Mouse (Mus musculus): Measurements from ENCODE around the gene Mtm1. TPM values are rescaled to one million over a fixed set of nuclear protein-coding genes. Genes with fewer than 3 reads are reported as not detected.
A peak's percentile ranks its signal among the peaks of the same experiment; 100 is the strongest.

Gene Mtm1
- 3.6 and 4.4 TPM in 2 replicates for polyA plus RNA-seq (2015; fragmentation: Nextera tagmentation; extraction: Ambion mirVana)

DNA sequence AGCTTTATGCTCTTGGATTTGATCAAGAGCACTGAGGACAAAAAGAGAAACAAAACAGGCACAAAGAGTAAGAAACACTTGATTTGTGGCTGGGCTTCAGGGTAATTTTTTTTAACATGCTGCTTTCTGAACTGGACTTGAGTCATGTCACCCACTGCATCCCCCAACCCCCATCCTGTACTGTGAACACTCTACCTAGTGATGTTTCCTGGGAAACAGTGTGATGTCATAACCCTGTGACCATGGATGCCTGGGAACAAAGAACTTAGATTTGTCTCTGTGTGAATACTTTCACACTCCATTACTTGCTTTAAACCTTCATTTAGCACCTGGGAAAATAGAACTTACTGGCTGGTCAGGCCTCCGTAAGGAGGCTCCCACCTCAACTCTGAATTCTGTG is at the start of gene Mtm1:
Gene Mtm1 (plus strand): TSS at position 301 of the 400 bp plus-strand sequence.
- Histone ChIP-seq H3K36me3 (replicated peaks) (no peaks in the 10 kb centered on the region), H3K4me2 (no peak within 1 kb of the TSS), H3K27ac (replicated peaks) (no peak within 1 kb of the TSS), H3K9ac (no peak within 1 kb of the TSS), H3K9me3 (replicated peaks) (no peaks in the 10 kb centered on the region), H3K27me3 (no peaks in the 10 kb centered on the region; the same call in 1 of the 2 replicates), H3K4me1 (replicated peaks) (0 out of 2 replicates have a peak, but pooled peaks cover 3% of the 10 kb centered on the region), H3K4me3 (replicated peaks) (no peak within 1 kb of the TSS)
- ATAC-seq (ENCODE audit: insufficient read depth): no peak
- WGBS (ENCODE audit: insufficient replicate concordance): 52% methylated on average over 1 of the region's 1 CpGs

DNA sequence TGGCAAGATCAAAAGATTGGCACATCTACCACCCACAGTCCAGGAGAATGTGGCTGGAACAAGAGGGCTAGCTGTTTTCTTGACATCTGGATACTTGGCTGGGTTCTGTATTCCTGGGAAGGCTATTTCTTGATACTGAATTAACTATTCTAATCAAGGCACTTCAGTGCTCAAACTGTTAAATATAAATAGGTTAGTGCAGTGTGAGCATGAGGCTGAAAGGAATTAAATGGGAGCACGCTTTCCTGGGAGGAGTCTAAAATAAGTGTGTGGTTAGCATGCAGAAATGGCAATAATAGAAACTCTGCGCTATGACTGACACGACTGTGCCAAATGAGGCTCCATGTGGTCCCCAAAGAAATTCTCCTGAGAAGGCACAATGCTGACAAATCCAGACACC is 29.0 kb upstream of the Mtm1 start:
- H3K9me3 ChIP-seq (replicated peaks): no peaks in the 10 kb centered on the region
- H3K4me3 ChIP-seq (replicated peaks): no peak overlapping the region
- no peak overlapping the region for H3K9ac ChIP-seq
- no peak for ATAC-seq (ENCODE audit: insufficient read depth)
- H3K27ac ChIP-seq (replicated peaks): no peak overlapping the region
- no peaks in the 10 kb centered on the region for H3K36me3 ChIP-seq (replicated peaks)
- no peak overlapping the region for H3K4me2 ChIP-seq
- WGBS (ENCODE audit: insufficient replicate concordance): 55% methylated on average over 3 of the region's 3 CpGs
- no peaks in the 10 kb centered on the region for H3K27me3 ChIP-seq
- H3K4me1 ChIP-seq (replicated peaks): no peaks in the 10 kb centered on the region

GRCm38 (mm10) chrX:71183671-71184070 is 26.9 kb upstream of the Mtm1 start:
- H3K4me2 ChIP-seq: no peak overlapping the region
- H3K27me3 ChIP-seq: no peaks in the 10 kb centered on the region
- H3K36me3 ChIP-seq (replicated peaks): no peaks in the 10 kb centered on the region
- H3K27ac ChIP-seq (replicated peaks): no peak overlapping the region
- 77% methylated on average over 4 of the region's 4 CpGs for WGBS (ENCODE audit: insufficient replicate concordance)
- H3K4me3 ChIP-seq (replicated peaks): no peak overlapping the region
- no peaks in the 10 kb centered on the region for H3K9me3 ChIP-seq (replicated peaks)
- H3K9ac ChIP-seq: no peak overlapping the region
- H3K4me1 ChIP-seq (replicated peaks): no peaks in the 10 kb centered on the region
- ATAC-seq (ENCODE audit: insufficient read depth): no peak

DNA sequence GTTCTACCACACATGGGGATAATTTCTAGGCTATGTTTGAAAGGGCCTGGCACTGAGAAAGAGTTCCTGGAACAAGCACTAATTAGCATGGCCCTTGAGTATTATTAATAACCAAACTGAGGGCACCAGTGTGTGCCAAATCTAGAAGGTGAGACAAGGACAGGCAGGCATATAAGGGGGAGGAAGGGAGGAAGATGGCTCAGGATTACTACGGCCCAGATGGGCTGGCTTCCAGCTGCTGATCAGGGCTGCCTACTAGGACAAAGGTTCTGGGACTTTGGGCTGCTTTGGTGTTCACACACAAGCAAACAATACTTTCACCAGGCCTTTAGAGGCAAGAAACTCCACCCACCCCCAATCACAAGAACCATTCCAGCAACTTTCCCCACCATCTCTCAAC is 24.2 kb upstream of the Mtm1 start:
- Histone ChIP-seq H3K9me3 (replicated peaks) (no peaks in the 10 kb centered on the region), H3K4me1 (replicated peaks) (no peaks in the 10 kb centered on the region), H3K27ac (replicated peaks) (no peak overlapping the region), H3K27me3 (no peaks in the 10 kb centered on the region), H3K4me2 (no peak overlapping the region), H3K36me3 (replicated peaks) (no peaks in the 10 kb centered on the region), H3K4me3 (replicated peaks) (no peak overlapping the region), H3K9ac (no peak overlapping the region)
- whole genome bisulfite sequencing (ENCODE audit: insufficient replicate concordance): 71% methylated on average over 1 of the region's 1 CpGs
- ATAC-seq (ENCODE audit: insufficient read depth): no peak

DNA sequence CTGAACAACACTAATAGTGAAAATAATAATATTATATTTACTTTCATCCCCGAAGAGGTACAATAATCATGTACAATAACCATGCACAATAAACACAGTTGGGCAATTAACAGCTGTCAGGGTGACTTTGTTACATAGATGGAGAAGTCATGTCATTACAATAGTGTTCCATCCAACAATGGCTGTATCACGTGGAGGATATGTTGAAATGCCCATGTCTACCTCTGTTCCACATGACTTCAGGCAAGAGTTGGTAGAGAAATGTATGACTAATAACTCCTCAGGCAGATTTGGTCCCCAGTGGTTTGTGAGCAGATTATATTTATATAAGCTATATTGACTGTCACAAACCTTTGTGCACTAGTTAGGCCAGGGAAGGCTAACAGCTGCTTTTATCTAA is 5.8 kb upstream of the Mtm1 start:
- Histone ChIP-seq H3K4me3 (replicated peaks) (no peak overlapping the region), H3K4me1 (replicated peaks) (no peaks in the 10 kb centered on the region), H3K27me3 (no peaks in the 10 kb centered on the region; the same call in 1 of the 2 replicates), H3K9me3 (replicated peaks) (no peaks in the 10 kb centered on the region), H3K36me3 (replicated peaks) (no peaks in the 10 kb centered on the region), H3K4me2 (no peak overlapping the region), H3K9ac (no peak overlapping the region), H3K27ac (replicated peaks) (no peak overlapping the region)
- no peak for ATAC-seq (ENCODE audit: insufficient read depth)
- 47% methylated on average over 2 of the region's 2 CpGs for WGBS (ENCODE audit: insufficient replicate concordance)

DNA sequence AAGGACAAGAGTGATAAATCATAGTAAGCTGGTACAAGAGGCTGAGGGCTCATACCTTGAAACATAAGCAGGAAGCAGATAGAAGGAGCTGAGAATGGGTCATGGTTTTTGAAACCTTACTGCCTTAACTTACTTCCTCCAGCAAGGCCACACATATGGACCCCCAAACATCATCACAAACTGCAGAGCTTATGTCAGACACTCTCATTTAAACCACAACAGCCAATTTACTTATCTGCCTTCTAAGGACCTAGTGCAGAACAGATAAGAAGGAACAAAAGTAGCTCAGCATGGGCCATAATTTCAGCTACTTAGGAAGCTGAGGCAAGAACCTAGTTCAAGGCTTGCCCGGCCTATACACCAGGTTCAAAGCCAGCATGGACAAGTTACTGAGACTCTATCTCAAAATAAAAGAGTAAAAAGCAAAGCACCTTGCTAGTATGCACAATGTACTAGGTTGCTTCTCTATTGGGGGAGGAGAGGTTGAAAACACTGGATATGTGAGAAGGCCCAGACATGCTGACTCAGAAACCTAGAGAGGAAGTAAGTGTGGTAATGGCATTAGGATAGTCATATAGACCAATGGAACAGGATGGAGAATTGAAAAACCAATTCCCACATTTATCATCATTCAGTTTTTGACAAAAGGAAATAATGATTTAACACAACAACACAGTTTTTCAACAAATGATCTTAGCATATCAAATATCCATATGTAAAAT is 4.6 kb upstream of the Mtm1 start:
- ATAC-seq (ENCODE audit: insufficient read depth): no peak
- Histone ChIP-seq H3K27ac (replicated peaks) (no peak overlapping the region), H3K9me3 (replicated peaks) (no peaks in the 10 kb centered on the region), H3K4me2 (no peak overlapping the region), H3K36me3 (replicated peaks) (no peaks in the 10 kb centered on the region), H3K4me1 (replicated peaks) (no peaks in the 10 kb centered on the region), H3K27me3 (no peaks in the 10 kb centered on the region; the same call in 1 of the 2 replicates), H3K9ac (no peak overlapping the region), H3K4me3 (replicated peaks) (no peak overlapping the region)
- 67% methylated on average over 1 of the region's 1 CpGs for WGBS (ENCODE audit: insufficient replicate concordance)

DNA sequence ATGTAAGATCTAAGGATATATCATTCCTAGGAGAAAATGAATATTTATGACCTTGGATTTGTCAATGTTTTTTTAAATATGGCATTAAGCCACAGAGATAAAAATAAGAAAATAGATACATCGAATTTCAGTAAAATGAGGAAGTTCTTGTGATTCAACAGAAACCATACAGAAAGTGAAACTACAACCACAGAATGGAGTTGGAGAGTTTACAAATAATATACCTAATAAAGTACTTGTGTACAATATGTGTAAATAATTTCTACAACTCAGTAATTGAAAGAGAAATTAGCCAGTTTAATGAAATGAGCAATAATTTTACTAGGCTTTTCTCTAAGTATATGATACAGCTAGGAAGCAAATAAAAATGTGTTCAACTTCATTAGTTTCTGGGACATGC is 4.0 kb upstream of the Mtm1 start:
- no peak for ATAC-seq (ENCODE audit: insufficient read depth)
- H3K36me3 ChIP-seq (replicated peaks): no peaks in the 10 kb centered on the region
- H3K4me3 ChIP-seq (replicated peaks): no peak overlapping the region
- H3K4me1 ChIP-seq (replicated peaks): no peaks in the 10 kb centered on the region
- H3K27me3 ChIP-seq: no peaks in the 10 kb centered on the region; the same call in 1 of the 2 replicates
- no peak overlapping the region for H3K9ac ChIP-seq
- H3K4me2 ChIP-seq: no peak overlapping the region
- H3K27ac ChIP-seq (replicated peaks): no peak overlapping the region
- no peaks in the 10 kb centered on the region for H3K9me3 ChIP-seq (replicated peaks)
- WGBS (ENCODE audit: insufficient replicate concordance): 11% methylated on average over 1 of the region's 1 CpGs

DNA sequence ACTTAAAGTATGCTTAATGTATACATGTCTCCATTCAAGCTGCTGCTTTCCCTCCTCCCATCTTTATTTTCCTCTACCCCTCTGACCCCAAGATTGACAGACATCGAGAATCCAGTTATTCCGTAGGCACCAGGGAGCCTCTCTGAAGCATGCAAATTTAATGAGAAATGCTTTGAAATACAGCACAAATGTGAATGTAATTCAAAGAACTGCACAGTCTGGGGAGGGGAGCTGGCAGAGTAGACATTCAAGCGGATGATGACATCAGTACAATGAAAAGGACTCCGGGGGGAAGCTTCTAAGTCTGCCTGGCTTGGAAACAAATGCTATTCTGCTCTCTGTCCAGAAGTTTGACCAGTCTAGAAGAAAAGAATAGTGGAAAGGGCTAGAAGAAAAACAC is 2.3 kb downstream of the Mtm1 start:
- Histone ChIP-seq H3K36me3 (replicated peaks) (no peaks in the 10 kb centered on the region), H3K27me3 (no peaks in the 10 kb centered on the region), H3K27ac (replicated peaks) (no peak overlapping the region), H3K9ac (no peak overlapping the region), H3K4me1 (replicated peaks) (0 out of 2 replicates have a peak, but pooled peaks cover 3% of the 10 kb centered on the region), H3K4me3 (replicated peaks) (no peak overlapping the region), H3K9me3 (replicated peaks) (no peaks in the 10 kb centered on the region), H3K4me2 (no peak overlapping the region)
- no peak for ATAC-seq (ENCODE audit: insufficient read depth)
- 67% methylated on average over 4 of the region's 4 CpGs for WGBS (ENCODE audit: insufficient replicate concordance)

- ATAC-seq (ENCODE audit: insufficient read depth): peak; percentile 92
- H3K36me3 ChIP-seq (replicated peaks): no peaks in the 10 kb centered on the region
- H3K9me3 ChIP-seq (replicated peaks): no peaks in the 10 kb centered on the region
- 0 out of 2 replicates have a peak, but pooled peaks cover 3% of the 10 kb centered on the region for H3K4me1 ChIP-seq (replicated peaks)
- peak overlapping the region; percentile 74 for H3K4me2 ChIP-seq
- peak overlapping the region; percentile 60 for H3K4me3 ChIP-seq (replicated peaks)
- H3K27me3 ChIP-seq: no peaks in the 10 kb centered on the region
- H3K27ac ChIP-seq (replicated peaks): no peak overlapping the region
- 18% methylated on average over 20 of the region's 20 CpGs for WGBS (ENCODE audit: insufficient replicate concordance)
- peak overlapping the region; percentile 43; the same call in 1 of the 2 replicates for H3K9ac ChIP-seq
These were observed 4.0 kb downstream of the Mtm1 start for GRCm38 (mm10) chrX:71214441-71215112.

DNA sequence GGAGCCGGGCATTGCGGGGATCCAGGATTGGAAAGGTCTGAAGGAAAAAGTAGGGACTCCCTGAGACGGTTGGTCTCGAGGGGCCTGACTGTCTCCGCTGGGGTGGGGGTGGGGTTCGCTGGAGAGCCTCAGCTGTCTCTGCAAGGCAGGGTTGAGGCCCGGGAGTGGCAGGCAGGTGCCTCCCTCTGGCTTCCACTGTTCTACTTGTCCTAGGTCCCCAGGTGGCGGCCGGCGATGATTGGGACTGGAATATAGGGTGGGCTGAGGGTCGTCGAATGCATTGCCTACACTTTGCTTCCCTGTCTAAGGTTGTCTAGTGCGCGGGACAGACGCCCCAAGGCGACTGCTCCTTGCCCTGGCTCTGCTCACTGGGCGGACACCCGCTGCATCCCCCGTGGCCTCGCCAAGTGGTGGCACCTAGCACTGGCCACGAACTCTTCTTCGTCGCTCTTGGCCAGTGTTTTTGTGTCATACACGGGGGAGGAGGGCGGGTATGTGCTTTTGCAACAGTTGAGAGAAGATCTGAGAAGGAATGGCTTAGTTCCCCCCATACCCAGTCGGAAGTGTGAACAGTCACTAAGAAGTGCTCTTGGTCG is 4.6 kb downstream of the Mtm1 start:
- H3K27ac ChIP-seq (replicated peaks): no peak overlapping the region
- H3K4me2 ChIP-seq: peak overlapping the region; percentile 74
- H3K27me3 ChIP-seq: no peaks in the 10 kb centered on the region
- H3K4me1 ChIP-seq (replicated peaks): 0 out of 2 replicates have a peak, but pooled peaks cover 3% of the 10 kb centered on the region
- peak overlapping the region; percentile 43; the same call in 1 of the 2 replicates for H3K9ac ChIP-seq
- H3K36me3 ChIP-seq (replicated peaks): no peaks in the 10 kb centered on the region
- 8% methylated on average over 27 of the region's 27 CpGs for WGBS (ENCODE audit: insufficient replicate concordance)
- peak; percentile 74 for ATAC-seq (ENCODE audit: insufficient read depth)
- H3K9me3 ChIP-seq (replicated peaks): no peaks in the 10 kb centered on the region
- H3K4me3 ChIP-seq (replicated peaks): peak overlapping the region; percentile 60

DNA sequence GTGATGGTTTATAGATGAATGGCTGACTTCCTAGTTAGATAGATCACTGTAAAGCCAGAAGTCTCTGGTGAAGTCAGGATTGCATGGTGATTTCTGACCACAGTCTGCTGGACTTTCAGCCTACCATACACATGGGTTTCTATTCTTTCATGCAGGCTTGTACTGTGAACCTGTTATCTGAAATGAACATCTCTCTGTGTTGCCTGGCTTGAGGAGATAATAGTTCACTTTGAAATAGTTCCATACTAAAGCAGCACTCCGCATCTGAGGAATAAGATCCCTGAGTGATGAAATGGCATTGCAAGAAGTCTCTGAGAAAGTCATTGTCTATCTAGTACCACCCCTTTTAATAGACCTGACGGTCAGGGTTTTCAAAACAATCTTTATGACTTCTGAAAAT is 6.3 kb downstream of the Mtm1 start:
- Histone ChIP-seq H3K4me3 (replicated peaks) (no peak overlapping the region), H3K9ac (no peak overlapping the region), H3K27ac (replicated peaks) (no peak overlapping the region), H3K9me3 (replicated peaks) (no peaks in the 10 kb centered on the region), H3K36me3 (replicated peaks) (no peaks in the 10 kb centered on the region), H3K27me3 (no peaks in the 10 kb centered on the region), H3K4me2 (no peak overlapping the region), H3K4me1 (replicated peaks) (0 out of 2 replicates have a peak, but pooled peaks cover 3% of the 10 kb centered on the region)
- 47% methylated on average over 2 of the region's 2 CpGs for WGBS (ENCODE audit: insufficient replicate concordance)
- ATAC-seq (ENCODE audit: insufficient read depth): no peak

Measured in liver, embryonic 15.5 days (tissue).